Mouse (Mus musculus): Measurements from ENCODE around the gene Acot10.
"Not testable (repeated sequence)": the region's sequence is repeated elsewhere in the genome, so short reads cannot be mapped to it uniquely, and the experiment has no call there.

Gene Acot10

GRCm38 (mm10) chr15:20666650-20667049, at the start of gene Acot10:
TSS of gene Acot10 (minus strand) at chr15:20666750.
- no peak for DNase-seq

GRCm38 (mm10) chr15:20711859-20712258, 45.3 kb upstream of the Acot10 start:
- no peak for DNase-seq

DNA sequence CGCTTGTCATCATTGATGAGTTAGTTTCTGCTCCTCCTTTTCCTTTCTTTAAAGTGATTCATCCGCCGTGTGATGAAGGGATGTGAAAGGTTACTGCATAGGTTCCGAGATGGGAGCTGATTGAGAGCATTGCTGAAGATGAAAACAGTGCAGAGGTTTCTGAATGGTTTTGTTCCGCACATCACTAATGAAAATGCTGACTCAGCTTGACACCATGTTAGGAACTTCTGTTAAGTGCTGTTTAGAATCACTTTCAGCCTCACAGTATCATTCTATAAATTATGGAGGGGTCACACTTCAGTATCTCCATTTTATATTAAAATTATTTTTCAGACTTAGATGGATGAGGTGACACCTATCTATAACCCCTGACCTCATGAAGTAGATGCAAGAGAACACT, 29.7 kb upstream of the Acot10 start:
- no peak for DNase-seq

DNA sequence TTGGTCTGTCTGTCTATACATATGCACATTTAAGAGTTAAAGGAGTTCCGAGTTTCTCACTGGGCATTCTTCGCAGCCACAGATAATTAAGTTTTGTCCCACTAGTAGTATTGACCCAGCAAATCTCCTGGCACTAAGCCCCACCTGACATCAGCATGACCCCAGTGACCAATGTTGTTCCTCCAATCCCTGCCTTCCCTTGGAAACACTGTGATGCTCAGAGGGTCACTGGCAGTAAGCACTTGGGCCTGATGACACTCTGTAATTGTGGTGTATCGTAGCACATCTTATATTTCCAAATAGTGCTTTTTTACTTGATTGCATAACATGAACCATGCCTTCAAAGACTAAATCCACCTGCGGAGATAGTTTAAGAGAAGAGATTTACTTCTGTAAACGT, 17.6 kb upstream of the Acot10 start:
- no peak for DNase-seq

DNA sequence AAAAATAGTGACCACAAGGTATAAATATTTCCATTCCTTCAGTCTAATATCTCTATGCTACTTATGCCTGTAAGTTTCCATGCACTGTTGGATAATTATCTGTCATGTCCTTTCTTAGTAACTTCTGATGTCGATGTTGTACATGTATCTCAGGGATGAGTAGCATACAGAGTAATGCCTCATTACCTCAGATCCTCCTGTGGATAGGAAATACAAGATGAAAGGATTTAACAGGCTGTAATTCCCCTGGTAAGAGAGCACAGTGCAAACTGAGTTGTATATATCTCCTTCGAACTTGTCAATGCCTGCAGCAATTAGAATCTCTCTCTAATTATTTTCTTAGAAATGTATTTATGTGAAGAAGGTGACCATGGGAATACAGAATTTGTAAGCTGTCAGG, 16.2 kb upstream of the Acot10 start:
- DNase-seq = no peak

DNA sequence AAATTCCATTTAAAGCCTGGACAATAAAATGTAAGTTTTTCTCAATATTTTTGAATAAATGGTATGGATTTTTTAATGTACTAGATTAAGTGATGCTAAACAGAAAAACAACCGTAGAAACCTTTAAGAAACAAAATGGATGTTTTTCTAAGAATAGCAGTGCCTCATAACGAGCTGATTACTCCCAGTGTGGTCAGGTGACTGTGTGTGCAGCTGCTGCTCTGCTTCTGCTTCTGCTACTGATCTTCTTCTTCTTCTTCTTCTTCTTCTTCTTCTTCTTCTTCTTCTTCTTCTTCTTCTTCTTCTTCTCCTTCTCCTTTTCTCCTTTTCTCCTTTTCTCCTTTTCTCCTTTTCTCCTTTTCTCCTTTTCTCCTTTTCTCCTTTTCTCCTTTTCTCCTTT, 3.0 kb upstream of the Acot10 start:
- not testable (repeated sequence) for DNase-seq

DNA sequence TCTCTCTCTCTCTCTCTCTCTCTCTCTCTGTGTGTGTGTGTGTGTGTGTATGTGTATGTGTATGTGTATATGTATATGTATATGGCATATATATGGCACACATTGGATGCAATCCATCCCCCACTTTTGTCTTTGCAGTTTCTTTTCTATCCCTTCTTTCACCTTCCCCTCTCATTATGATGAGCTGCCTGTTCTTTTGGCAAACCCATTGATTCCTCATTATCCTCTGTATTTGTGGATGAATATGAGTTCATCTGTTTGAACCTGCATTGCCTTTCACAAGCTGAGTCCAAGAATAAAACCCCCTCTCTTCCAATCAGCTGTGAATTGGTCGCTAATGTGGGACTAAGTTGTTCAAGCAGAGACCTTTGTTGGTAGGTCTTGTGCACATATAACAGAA, 1.4 kb upstream of the Acot10 start:
- DNase-seq = no peak

- DNase-seq = no peak
Measured at GRCm38 (mm10) chr15:20667350-20667749, 800 bp upstream of the Acot10 start.

GRCm38 (mm10) chr15:20660221-20660620, 6.3 kb downstream of the Acot10 start:
- no peak for DNase-seq

DNA sequence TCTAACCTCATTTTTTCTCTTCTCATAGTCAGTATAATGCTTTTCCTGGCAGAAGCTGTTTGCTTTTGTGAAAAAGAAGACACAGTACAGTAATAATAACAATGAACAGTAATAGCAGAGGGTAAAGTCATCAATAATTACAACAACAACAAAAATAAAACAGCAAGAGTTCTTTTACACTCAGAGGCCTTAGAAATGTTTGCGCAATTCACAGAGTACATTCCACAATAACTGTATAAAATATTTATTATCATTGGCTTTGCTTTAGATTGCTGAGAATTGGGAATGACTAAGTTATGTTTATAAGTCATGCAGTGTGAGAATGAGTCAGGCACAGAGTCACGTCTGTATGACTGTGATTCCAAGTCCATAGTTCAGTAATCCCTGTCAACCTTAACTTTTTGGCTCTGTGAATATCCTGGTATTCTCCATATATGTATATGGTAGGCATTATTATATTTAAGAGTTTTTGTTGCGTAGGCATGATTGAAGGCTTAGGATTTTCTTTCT, 23.6 kb downstream of the Acot10 start:
- no peak for DNase-seq

GRCm38 (mm10) chr15:20639155-20639554, 27.4 kb downstream of the Acot10 start:
- no peak for DNase-seq

- DNase-seq = no peak
Measured at GRCm38 (mm10) chr15:20634593-20634992, 32.0 kb downstream of the Acot10 start.

Measured in lung, postnatal 14 days (tissue).